Mouse (Mus musculus): ENCODE results near the gene Sox9.

Gene Sox9

DNA sequence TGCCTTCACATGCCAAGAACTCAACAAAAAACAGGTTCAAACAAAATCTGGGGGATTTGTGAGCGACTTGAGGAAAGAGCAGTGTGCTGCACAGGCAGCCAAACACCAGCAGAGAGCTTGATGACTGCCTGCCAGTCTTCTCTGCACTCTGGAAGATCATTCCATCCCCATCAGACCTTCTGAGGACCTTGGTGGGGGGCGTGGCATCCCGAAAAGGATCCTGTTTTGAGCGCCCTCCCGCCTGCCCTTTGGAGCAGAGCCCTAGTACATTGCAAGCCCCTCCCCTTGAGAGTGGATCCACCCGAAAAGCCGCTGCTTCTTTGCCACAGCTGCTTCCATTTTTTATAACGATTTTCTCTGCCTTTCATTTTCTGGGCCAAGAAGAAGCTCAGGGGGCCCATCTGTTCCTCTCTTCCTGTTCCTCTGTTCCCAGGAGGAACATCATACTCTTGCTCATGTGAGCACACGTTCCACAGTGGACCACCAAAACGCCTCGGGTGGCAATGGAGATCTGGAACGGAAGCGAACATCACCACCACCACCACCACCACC lies 16.9 kb downstream of the Sox9 start:
- no peak for DNase-seq (ENCODE audit: low read depth, low spot score)

DNA sequence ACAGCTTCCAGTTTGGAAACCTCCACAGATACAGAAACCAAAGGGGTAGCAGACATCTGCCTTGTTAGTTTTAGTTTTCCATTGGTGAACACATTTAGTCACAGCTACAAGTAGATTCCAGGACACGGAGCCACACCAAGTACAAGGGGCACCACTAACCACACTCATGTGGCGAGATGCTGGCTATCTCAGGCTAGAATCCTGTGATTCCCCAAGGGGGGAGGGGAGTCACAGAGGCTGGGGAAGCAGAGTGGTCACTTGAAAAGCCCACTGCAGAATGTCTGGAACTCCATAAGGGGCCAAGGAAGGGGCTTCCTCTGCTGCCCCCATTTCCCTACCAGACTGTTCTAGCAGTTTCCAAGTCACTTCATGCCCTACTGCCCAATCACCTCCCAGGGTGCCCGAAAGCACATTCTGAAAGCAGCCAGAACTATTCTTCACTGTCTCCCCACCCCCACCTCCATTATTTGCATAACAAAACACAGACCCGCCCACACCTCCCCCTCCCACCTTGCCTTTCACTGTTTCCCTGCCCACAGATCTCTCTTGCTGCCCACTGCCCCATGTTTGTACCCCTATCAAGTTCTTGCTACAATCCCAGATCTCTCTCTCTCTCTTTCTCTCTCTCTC lies 19.3 kb downstream of the Sox9 start:
- no peak for DNase-seq (ENCODE audit: low read depth, low spot score)

DNA sequence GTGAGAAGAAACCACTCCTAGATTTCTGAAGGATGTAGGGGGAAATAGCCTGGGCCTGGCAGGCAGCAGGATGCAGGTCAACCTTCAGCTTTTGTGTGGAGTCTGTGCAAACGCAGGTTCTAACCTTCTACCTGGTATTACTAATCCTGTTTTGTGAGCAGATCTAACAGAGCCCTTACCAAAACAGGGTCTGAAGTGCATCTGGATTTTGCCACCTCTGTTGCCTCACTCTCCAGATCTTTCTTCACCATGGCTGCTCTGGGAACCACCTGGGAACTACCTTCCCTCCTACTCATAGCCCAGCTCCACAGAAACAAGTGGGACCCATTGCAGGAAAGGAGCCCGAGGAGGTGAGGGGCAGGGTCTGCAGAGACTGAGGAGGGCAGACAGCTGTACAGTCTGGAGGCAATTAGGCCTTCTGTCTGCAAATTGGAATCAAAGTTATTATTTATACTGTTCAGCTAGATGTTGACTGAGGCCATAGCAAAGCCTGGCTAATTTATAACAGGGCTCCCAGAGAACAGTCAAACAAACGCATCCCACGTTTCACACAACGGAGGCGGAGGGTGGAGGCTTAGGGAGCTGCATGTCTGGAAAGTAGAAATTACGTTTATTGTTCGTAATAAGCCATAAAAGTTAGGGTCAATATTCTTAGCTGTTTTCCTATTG lies 25.9 kb downstream of the Sox9 start:
- DNase-seq (ENCODE audit: low read depth, low spot score), result no peak

DNA sequence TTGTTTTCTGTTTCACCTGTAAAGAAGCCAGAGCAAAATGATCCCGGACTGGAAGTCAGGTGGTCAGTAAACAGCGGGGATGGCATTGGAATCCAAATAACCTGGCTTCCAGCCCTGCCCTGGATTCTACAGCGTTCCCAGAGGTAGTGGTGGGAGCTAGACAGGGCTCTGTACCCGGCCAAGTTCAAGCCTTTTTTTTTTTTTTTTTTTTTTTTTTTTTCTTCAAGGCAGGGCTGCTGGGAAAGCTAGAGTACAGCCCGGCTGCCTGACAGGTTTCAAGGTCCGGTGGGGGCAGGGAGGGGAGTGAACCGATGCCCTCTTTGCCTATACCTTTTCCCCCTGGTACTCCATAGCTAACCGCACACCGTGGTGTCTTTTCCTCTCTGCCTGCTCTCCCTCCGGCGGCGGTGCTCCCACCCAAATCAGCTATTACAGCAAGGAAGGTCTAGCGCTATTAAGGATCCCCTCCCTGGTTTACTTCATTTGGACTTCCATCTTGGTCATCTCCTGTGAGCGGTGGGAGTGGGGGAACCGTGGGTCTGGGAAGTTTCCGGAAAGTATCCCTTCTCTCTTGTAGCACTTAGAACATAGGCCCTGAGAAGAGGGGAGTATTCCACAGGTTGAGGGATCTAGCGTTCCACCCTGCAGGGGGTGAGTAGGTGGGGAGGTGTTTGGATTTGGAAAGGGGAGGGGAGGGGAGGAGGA lies 28.6 kb downstream of the Sox9 start:
- DNase-seq (ENCODE audit: low read depth, low spot score), result no peak

DNA sequence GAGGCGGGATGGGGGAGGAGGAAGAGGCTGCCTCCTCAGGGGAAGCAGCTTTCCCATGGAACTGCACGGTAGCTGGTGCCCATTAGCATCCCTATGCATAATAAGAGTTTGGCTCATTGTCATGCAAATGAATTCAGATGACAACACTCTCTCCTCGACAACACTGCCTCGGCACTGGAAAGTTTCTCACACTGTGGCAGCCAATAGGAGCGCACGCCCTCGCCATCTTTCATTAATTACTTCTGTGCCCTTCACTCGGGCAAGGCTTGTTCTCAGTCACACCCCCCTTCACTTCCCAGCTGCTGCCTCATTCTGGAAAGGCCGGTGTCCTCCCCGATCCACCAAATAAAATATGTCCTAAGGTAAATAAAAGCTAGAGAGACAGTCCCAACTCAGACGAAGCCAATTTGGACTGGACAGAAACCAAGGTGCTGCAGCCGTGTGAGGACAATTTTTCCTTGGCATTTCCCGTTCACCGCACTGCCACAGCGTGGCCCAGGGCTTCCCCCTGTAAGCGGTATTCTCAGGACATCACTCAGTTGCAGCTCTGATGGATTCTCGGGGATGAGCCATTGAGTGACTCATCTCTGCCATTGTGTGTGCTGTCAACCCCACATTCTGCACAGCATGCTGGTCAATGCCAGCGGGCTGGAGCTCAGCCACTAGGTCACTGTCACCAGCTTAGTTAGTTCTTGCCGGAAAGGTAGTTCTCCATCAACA lies 29.3 kb downstream of the Sox9 start:
- DNase-seq (ENCODE audit: low read depth, low spot score), result no peak

DNA sequence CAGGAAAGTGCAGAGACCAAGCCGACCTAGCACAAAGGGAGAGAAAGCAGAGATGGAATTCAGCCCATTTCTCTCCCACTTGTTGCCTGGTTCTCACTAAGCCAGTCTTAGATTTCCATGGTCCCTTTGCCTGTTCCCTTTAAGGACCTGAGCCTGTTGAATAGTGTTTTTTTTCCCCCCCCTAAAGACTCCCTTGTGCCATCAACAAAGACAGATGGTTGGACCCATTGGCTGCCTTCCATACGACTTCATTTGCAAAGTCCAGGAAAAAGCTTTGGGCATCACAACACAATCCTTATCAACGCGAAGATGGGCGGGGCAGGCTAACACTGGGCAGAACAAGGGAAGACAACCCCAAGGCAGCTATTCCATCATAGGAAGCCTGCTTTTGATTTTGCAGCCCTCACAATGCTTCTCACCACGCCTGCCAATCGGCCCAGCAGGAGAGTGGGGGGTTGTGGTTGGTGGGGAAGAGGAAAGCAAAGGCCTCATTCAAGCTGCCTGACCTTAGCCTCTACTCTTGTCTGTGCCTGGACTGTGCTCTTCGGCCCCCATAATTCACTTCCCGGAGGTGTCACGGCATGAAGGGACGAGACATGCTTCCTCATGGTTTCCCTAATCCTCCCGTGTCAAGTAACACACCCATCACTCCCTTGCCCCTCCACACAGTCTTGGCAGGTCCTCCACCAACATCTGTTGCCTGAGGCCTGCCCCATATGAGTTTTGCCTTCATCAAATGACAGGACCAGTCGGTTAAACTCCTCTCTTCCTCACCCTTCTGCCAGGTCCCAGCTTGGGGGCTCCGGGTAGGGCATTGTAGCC lies 36.0 kb downstream of the Sox9 start:
- no peak for DNase-seq (ENCODE audit: low read depth, low spot score)

DNA sequence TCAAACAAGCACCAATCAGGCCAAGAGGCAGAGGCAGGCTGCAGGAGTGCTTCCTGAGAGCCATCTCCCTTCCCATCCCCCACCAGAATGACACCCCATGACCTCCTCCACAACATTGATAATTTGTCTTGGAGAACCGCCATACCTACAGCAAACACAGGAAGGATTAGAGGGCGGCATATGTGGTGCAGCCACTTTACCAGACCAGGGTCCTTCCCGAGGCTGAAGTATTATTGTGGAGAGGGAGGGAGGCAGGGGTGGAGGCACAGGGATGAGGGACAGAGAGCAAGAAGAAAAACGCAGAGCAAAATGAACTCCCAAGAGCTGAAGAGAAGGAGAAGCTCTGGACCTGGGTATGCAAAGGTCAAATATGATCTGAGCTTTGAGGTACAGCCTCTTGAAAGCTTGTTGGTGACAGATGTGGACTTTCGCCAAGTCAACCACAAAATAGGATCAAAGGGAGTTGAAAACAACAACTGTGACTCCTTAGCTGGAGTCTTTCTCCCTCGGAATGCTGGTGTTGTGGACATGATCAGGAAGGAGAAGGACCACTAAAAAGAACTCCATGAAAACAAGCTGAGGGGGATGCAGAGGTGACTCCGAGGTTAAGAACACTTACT lies 36.7 kb downstream of the Sox9 start:
- no peak for DNase-seq (ENCODE audit: low read depth, low spot score)

DNA sequence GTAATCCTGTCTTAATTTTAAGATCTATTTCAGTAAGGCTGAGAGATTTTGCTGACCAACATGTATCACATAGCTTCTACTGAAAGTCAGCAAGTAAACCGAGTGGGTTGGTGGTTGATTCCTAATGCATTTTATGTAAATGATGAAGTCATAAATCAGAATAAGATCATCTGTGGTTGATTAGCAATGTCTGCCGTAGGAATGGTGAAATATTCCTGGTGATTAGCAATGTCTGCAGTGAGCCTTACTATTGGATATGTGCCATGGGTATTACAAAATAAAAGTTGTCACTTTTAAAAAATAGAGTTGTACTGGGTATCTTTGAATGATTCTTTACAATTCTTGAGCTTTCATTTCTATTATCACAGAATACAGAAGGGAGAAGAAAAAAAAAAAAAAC lies 39.5 kb downstream of the Sox9 start:
- no peak for DNase-seq (ENCODE audit: low read depth, low spot score)

DNA sequence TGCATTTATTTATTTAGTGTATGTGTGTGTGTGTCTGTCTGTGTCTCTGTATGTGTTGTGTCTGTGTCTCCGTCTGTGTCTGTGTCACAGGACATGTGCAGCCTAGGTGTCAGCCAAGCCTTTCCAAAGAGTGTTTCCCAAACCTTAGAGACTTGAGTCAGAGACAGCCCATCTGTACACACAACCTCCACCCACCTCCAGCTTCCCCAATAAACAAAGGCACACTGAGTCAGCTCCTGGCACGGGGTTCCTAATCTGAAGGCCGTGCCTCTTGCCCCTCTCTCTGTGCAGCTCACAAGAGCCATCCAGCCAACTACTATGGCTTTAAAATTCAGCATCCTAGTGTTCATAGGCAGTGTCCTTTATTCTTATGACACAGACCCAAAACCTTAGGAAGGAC lies 42.1 kb downstream of the Sox9 start:
- no peak for DNase-seq (ENCODE audit: low read depth, low spot score)

DNA sequence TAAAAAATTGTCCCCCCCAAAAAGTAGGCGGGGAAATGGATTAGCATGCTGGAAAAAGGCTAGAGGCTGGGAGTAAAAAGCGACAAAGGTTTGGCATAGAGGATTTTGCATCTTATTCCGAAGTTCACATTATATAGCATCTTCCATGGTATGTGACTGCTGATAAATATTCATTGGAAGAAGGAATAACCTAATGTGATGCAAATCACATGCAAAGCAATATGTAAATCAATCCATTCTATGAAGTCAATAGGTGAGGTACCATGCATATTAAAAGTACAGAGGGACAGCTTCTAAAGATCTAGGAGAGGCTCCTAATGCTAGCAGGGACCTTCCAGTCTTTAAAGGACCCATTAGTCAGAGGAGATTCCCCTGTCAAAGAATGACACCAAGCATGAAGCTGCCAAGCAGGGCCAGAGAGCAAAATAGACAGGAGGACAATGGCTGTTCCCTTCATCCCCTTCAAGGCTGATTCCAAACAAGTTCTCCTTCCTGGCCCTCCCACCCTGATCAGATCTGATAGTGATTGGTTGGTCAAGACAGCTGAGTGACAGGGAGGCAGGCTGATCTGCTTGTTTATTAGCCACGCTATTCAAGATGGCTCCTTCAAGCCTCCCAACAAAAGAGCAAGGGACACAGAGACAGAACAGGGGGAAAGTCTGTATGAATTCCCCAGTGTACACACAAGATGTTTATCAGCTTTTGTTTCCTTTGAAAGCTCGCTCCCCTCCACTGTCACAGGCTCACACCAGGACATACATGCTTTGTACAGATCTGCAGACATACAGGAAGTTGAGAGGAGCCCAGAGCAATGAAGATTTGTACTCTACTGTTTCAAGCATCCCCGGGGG lies 44.4 kb downstream of the Sox9 start:
- DNase-seq (ENCODE audit: low read depth, low spot score), result no peak

DNA sequence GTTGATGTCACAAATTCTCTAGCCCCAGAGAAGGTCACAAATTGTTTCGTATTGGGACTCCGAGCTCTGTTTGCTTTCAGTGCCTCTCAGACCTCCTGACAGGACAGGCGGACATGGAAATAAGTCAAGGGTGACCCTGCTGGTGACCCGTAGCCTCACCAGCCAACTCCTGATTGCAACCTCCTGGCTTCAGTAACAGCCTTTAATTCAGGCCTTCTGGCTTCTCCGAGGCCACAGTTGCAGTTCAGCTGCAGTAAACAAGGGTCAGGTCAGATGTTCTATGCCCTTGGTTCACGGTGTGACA lies 45.0 kb downstream of the Sox9 start:
- DNase-seq (ENCODE audit: low read depth, low spot score), result no peak

DNA sequence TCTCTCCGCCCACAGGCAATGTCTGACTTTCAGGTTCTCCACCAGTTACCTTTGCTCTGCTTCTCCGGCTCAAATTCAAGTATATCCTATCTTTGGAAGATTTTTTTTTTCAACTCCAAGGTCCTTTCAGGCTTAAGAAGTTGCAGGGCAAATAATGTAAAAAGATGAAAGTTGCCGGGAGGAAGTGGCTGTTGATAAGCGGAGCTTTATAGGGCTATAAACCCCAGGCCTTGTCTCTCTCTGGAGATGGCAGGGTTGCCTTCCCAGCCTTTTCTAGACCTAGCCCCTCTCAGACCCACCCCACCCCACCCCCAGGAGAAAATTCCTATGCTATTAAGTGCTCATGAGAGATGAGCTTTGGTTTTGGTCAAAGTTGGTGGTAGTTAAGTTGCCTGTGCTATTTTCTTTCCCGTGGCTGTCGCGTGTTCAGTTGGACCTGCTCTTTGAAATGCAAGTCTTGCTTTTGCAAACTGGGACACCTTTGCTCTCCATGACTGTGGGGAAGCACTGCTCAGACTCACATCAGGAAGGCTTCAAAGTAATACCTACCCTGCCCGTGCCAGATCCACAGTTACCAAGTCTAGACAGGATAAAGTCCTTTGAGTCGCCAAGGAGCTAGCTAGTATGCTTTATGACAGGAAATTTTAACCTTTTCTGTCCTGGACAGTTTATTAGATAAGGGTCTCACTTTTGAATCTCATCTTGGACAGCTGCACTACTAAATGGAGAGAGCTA lies 46.7 kb downstream of the Sox9 start:
- DNase-seq (ENCODE audit: low read depth, low spot score), result no peak

DNA sequence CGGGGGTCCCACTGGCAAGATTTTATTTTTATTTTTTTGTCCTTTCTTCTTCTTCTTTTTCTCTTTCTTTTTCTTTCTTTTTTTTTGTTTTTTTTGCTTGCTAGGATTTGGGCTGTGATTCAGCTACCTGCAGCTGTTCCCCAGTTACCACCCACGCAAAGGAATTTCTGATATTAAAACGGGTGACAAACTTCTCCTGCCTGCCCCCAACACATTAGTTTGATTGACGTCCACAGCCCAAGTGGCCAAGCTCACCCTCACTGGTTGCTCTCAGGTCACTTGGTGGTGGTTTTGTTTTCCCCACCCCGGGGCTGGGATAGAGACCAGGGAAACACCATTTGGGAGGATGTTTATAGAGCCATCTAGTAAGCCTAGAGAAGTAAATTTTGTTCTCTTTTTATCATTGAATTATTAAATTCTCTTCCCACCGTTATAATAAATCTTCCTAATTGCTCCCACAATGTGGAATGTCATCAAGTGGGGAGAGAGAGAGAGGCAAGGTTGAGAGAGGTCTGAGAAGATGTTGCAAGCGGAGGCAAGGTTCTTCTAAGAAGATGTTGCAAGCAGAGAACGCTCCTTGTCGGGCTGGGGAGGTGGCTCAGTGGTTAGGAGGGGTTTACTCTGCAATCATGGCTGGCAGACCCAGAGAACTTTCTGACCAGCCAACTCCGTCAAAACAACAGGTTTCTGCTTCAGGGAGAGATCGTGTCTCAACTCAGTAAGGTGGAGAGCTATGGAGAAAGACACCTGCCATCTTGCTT lies 52.4 kb downstream of the Sox9 start:
- DNase-seq (ENCODE audit: low read depth, low spot score), result no peak

DNA sequence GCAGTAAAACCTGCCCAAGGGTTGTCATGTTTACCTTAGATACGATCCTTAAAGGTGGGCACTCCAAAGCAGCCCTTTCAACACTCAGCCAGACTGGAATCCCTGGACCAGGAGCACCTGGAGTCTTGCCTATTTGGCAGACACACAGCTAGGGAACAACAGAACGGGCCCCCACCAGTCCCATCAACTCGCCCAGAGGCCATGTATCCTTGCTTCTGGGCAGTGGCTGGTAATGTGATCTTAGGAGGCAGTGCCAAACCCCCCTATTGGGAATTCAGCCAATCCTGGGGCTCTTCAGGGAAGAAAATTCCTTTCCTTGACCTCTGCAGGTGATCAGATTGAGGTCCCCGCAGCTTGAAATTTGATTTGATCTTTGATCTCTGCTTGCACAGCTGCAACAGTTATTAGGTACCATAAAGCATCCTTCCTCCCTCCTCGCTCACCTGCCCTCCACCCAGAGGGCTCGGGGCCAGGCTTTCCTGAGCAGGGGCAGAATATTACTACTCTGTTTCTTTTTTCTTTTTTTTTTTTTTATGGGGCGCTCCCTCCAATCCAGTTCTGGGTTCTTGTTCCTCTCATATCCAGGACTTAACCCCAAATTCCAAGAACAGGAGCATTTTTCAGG lies 53.6 kb downstream of the Sox9 start:
- no peak for DNase-seq (ENCODE audit: low read depth, low spot score)

All from c-Kit-negative CD71-positive TER-119-positive erythroid progenitor cells, embryonic 14.5 days (primary cell).